Mouse (Mus musculus): ENCODE measurements around the gene Spon2. TPM values are rescaled to one million over a fixed set of nuclear protein-coding genes. Genes with fewer than 3 reads are reported as not detected.

The Spon2 gene
- polyA plus RNA-seq, 1 experiment from 2014 or later = 21.7 TPM

- 46% methylated on average over 2 of the region's 3 CpGs for WGBS
- peak overlapping the region; percentile 55; the same call in 1 of the 2 replicates for H3K27ac ChIP-seq (replicated peaks; ENCODE audit: low read depth, low read length)
- no peak for ATAC-seq (ENCODE audit: low read depth)
These were observed 20.0 kb upstream of the Spon2 start for GRCm38 (mm10) chr5:33238256-33238645.

GRCm38 (mm10) chr5:33237600-33238255 lies 19.5 kb upstream of the Spon2 start:
- WGBS = 73% methylated on average over 11 of the region's 11 CpGs
- Histone ChIP-seq H3K9me3 (ENCODE audit: control insufficient read depth, low read length) (no peaks in the 10 kb centered on the region), H3K27ac (replicated peaks; ENCODE audit: low read depth, low read length) (peak overlapping the region; percentile 28; the same call in 1 of the 2 replicates), H3K27me3 (replicated peaks; ENCODE audit: control insufficient read depth, insufficient read depth, low read length) (no peaks in the 10 kb centered on the region), H3K36me3 (ENCODE audit: control insufficient read depth, insufficient read depth, low read length) (no peaks in the 10 kb centered on the region), H3K4me3 (ENCODE audit: low read depth, low read length) (no peak overlapping the region), H3K4me1 (ENCODE audit: control insufficient read depth, insufficient read depth, low read length) (peaks cover 15% of the 10 kb centered on the region; the same call in 1 of the 2 replicates), H3K4me2 (ENCODE audit: low read depth, low read length) (no peak overlapping the region), H3K9ac (ENCODE audit: low read depth, low read length) (no peak overlapping the region)
- DNase-seq (ENCODE audit: low spot score) (no peak), ATAC-seq (ENCODE audit: low read depth) (no peak)

More at GRCm38 (mm10) chr5:33238256-33238645, 20.0 kb upstream of the Spon2 start:
- DNase-seq (ENCODE audit: low spot score) = no peak
- Histone ChIP-seq H3K36me3 (ENCODE audit: control insufficient read depth, insufficient read depth, low read length) (no peaks in the 10 kb centered on the region), H3K9me3 (ENCODE audit: control insufficient read depth, low read length) (no peaks in the 10 kb centered on the region), H3K4me2 (ENCODE audit: low read depth, low read length) (no peak overlapping the region), H3K9ac (ENCODE audit: low read depth, low read length) (no peak overlapping the region), H3K27me3 (replicated peaks; ENCODE audit: control insufficient read depth, insufficient read depth, low read length) (no peaks in the 10 kb centered on the region), H3K4me3 (ENCODE audit: low read depth, low read length) (no peak overlapping the region), H3K4me1 (ENCODE audit: control insufficient read depth, insufficient read depth, low read length) (peaks cover 15% of the 10 kb centered on the region; the same call in 1 of the 2 replicates)

- 50% methylated on average over 13 of the region's 13 CpGs for WGBS
- no peak for DNase-seq (ENCODE audit: low spot score)
- Histone ChIP-seq H3K9ac (ENCODE audit: low read depth, low read length) (no peak overlapping the region), H3K4me3 (ENCODE audit: low read depth, low read length) (no peak overlapping the region), H3K4me1 (ENCODE audit: control insufficient read depth, insufficient read depth, low read length) (peaks cover 13% of the 10 kb centered on the region; the same call in 1 of the 2 replicates), H3K27me3 (replicated peaks; ENCODE audit: control insufficient read depth, insufficient read depth, low read length) (no peaks in the 10 kb centered on the region), H3K36me3 (ENCODE audit: control insufficient read depth, insufficient read depth, low read length) (no peaks in the 10 kb centered on the region), H3K9me3 (ENCODE audit: control insufficient read depth, low read length) (no peaks in the 10 kb centered on the region), H3K4me2 (ENCODE audit: low read depth, low read length) (no peak overlapping the region), H3K27ac (replicated peaks; ENCODE audit: low read depth, low read length) (no peak overlapping the region)
- no peak for ATAC-seq (ENCODE audit: low read depth)
These were observed 16.3 kb upstream of the Spon2 start for GRCm38 (mm10) chr5:33234391-33235031.

GRCm38 (mm10) chr5:33232791-33233190 lies 14.5 kb upstream of the Spon2 start:
- WGBS = 65% methylated on average over 5 of the region's 5 CpGs
- no peak for DNase-seq (ENCODE audit: low spot score)
- Histone ChIP-seq H3K27me3 (replicated peaks; ENCODE audit: control insufficient read depth, insufficient read depth, low read length) (no peaks in the 10 kb centered on the region), H3K27ac (replicated peaks; ENCODE audit: low read depth, low read length) (no peak overlapping the region), H3K4me2 (ENCODE audit: low read depth, low read length) (no peak overlapping the region), H3K4me1 (ENCODE audit: control insufficient read depth, insufficient read depth, low read length) (peaks cover 11% of the 10 kb centered on the region), H3K9ac (ENCODE audit: low read depth, low read length) (peak overlapping the region; percentile 19; the same call in 1 of the 2 replicates), H3K36me3 (ENCODE audit: control insufficient read depth, insufficient read depth, low read length) (no peaks in the 10 kb centered on the region), H3K4me3 (ENCODE audit: low read depth, low read length) (no peak overlapping the region), H3K9me3 (ENCODE audit: control insufficient read depth, low read length) (no peaks in the 10 kb centered on the region)
- no peak for ATAC-seq (ENCODE audit: low read depth)

GRCm38 (mm10) chr5:33230285-33230684 lies 12.0 kb upstream of the Spon2 start:
- ATAC-seq (ENCODE audit: low read depth) = no peak
- Histone ChIP-seq H3K4me1 (ENCODE audit: control insufficient read depth, insufficient read depth, low read length) (peaks cover 10% of the 10 kb centered on the region), H3K36me3 (ENCODE audit: control insufficient read depth, insufficient read depth, low read length) (no peaks in the 10 kb centered on the region), H3K9me3 (ENCODE audit: control insufficient read depth, low read length) (no peaks in the 10 kb centered on the region), H3K27ac (replicated peaks; ENCODE audit: low read depth, low read length) (no peak overlapping the region), H3K27me3 (replicated peaks; ENCODE audit: control insufficient read depth, insufficient read depth, low read length) (no peaks in the 10 kb centered on the region), H3K9ac (ENCODE audit: low read depth, low read length) (no peak overlapping the region), H3K4me2 (ENCODE audit: low read depth, low read length) (no peak overlapping the region), H3K4me3 (ENCODE audit: low read depth, low read length) (no peak overlapping the region)
- WGBS = 63% methylated on average over 5 of the region's 5 CpGs
- no peak for DNase-seq (ENCODE audit: low spot score)

GRCm38 (mm10) chr5:33228428-33228827 lies 10.2 kb upstream of the Spon2 start:
- H3K4me2 ChIP-seq (ENCODE audit: low read depth, low read length) = no peak overlapping the region
- DNase-seq (ENCODE audit: low spot score) (no peak), ATAC-seq (ENCODE audit: low read depth) (peak; percentile 61)
- WGBS = 46% methylated on average over 5 of the region's 5 CpGs
- H3K27me3 ChIP-seq (replicated peaks; ENCODE audit: control insufficient read depth, insufficient read depth, low read length) = no peaks in the 10 kb centered on the region
- H3K36me3 ChIP-seq (ENCODE audit: control insufficient read depth, insufficient read depth, low read length) = no peaks in the 10 kb centered on the region
- H3K9ac ChIP-seq (ENCODE audit: low read depth, low read length) = no peak overlapping the region
- H3K4me1 ChIP-seq (ENCODE audit: control insufficient read depth, insufficient read depth, low read length) = peaks cover 10% of the 10 kb centered on the region; the same call in 1 of the 2 replicates
- no peak overlapping the region for H3K4me3 ChIP-seq (ENCODE audit: low read depth, low read length)
- peak overlapping the region; percentile 17 for H3K27ac ChIP-seq (replicated peaks; ENCODE audit: low read depth, low read length)
- H3K9me3 ChIP-seq (ENCODE audit: control insufficient read depth, low read length) = no peaks in the 10 kb centered on the region

GRCm38 (mm10) chr5:33225673-33226072 lies 7.4 kb upstream of the Spon2 start:
- Histone ChIP-seq H3K9ac (ENCODE audit: low read depth, low read length) (no peak overlapping the region), H3K9me3 (ENCODE audit: control insufficient read depth, low read length) (no peaks in the 10 kb centered on the region), H3K4me1 (ENCODE audit: control insufficient read depth, insufficient read depth, low read length) (peaks cover 19% of the 10 kb centered on the region; the same call in 1 of the 2 replicates), H3K36me3 (ENCODE audit: control insufficient read depth, insufficient read depth, low read length) (no peaks in the 10 kb centered on the region), H3K4me3 (ENCODE audit: low read depth, low read length) (no peak overlapping the region), H3K27me3 (replicated peaks; ENCODE audit: control insufficient read depth, insufficient read depth, low read length) (no peaks in the 10 kb centered on the region), H3K27ac (replicated peaks; ENCODE audit: low read depth, low read length) (no peak overlapping the region), H3K4me2 (ENCODE audit: low read depth, low read length) (no peak overlapping the region)
- no peak for DNase-seq (ENCODE audit: low spot score)
- no peak for ATAC-seq (ENCODE audit: low read depth)
- 87% methylated on average over 5 of the region's 5 CpGs for WGBS

- DNase-seq (ENCODE audit: low spot score) (no peak), ATAC-seq (ENCODE audit: low read depth) (no peak)
- H3K9ac ChIP-seq (ENCODE audit: low read depth, low read length) = no peak overlapping the region
- H3K27ac ChIP-seq (replicated peaks; ENCODE audit: low read depth, low read length) = no peak overlapping the region
- peaks cover 23% of the 10 kb centered on the region; the same call in 1 of the 2 replicates for H3K4me1 ChIP-seq (ENCODE audit: control insufficient read depth, insufficient read depth, low read length)
- no peak overlapping the region for H3K4me2 ChIP-seq (ENCODE audit: low read depth, low read length)
- no peaks in the 10 kb centered on the region for H3K9me3 ChIP-seq (ENCODE audit: control insufficient read depth, low read length)
- H3K36me3 ChIP-seq (ENCODE audit: control insufficient read depth, insufficient read depth, low read length) = no peaks in the 10 kb centered on the region
- no peaks in the 10 kb centered on the region for H3K27me3 ChIP-seq (replicated peaks; ENCODE audit: control insufficient read depth, insufficient read depth, low read length)
- 79% methylated on average over 7 of the region's 7 CpGs for WGBS
- no peak overlapping the region for H3K4me3 ChIP-seq (ENCODE audit: low read depth, low read length)
These were observed 6.2 kb upstream of the Spon2 start for GRCm38 (mm10) chr5:33224491-33224890.
